Comparison of ENCODE assay signal across 21 mouse cellular contexts in genomic region chr13:107909343-107910067, GRCm38 (mm10).
DNase-seq lines count a peak whose midpoint lies in the region; ATAC-seq and TF ChIP-seq lines count a peak whose summit lies in the region.
"Had no signal": no experiment of that assay in that cellular context is flagged by ENCODE, and none has a peak within 500 bp of the region (broad histone marks: within the 10 kb centered on the region; RNA-seq: fewer than 3 reads in every experiment).

No protein-coding gene starts in this region.

- peaks cover 5% of the 10 kb centered on the region for H3K27me3 ChIP-seq in midbrain, embryonic 10.5 days (ENCODE audit: low read depth, poor library complexity, severe bottlenecking)
- H3K27me3 ChIP-seq in midbrain, postnatal 0 days (ENCODE audit: insufficient read depth, low read length): no peaks in the 10 kb centered on the region
- H3K27me3 ChIP-seq in embryonic facial prominence, embryonic 13.5 days: 0 out of 2 replicates have a peak, but pooled peaks cover 3% of the 10 kb centered on the region
- H3K27me3 ChIP-seq in hindbrain, embryonic 16.5 days (replicated peaks; ENCODE audit: control insufficient read depth, insufficient read depth, low read length): no peaks in the 10 kb centered on the region
- no peaks in the 10 kb centered on the region for H3K27me3 ChIP-seq in neural tube, embryonic 14.5 days (ENCODE audit: control insufficient read depth, insufficient read depth, low read length)
- H3K27me3 ChIP-seq: CH12.LX; embryonic facial prominence, embryonic 15.5 days; lung, embryonic 15.5 days had no signal

- 0 out of 2 replicates have a peak overlapping the region, but pooled peaks have one; percentile 5 for H3K4me3 ChIP-seq in midbrain, embryonic 10.5 days
- no peak overlapping the region for H3K4me3 ChIP-seq in midbrain, postnatal 0 days (ENCODE audit: low read depth, low read length)
- H3K4me3 ChIP-seq in embryonic facial prominence, embryonic 13.5 days: no peak overlapping the region
- no peak overlapping the region for H3K4me3 ChIP-seq in hindbrain, embryonic 16.5 days (ENCODE audit: low read length)
- no peak overlapping the region for H3K4me3 ChIP-seq in neural tube, embryonic 14.5 days (ENCODE audit: low read depth, low read length)
- H3K4me3 ChIP-seq: embryonic facial prominence, embryonic 15.5 days; forebrain, embryonic 10.5 days; heart, embryonic 12.5 days; lung, embryonic 15.5 days; myocyte had no signal

- ATAC-seq in midbrain, postnatal 0 days (ENCODE audit: low FRiP score): no peak
- no peak for ATAC-seq in embryonic facial prominence, embryonic 13.5 days (ENCODE audit: insufficient number of reproducible peaks, insufficient read depth, low FRiP score, low TSS enrichment, low read depth)
- 0 out of 2 replicates have a peak, but pooled peaks have one; percentile 54 for ATAC-seq in hindbrain, embryonic 16.5 days
- peak; percentile 24; the same call in 1 of the 2 replicates for ATAC-seq in neural tube, embryonic 14.5 days (ENCODE audit: low read depth)
- ATAC-seq: inflammation-experienced regulatory T-cells, adult 6 months had no signal

- no peaks in the 10 kb centered on the region for H3K9me3 ChIP-seq in midbrain, embryonic 10.5 days (replicated peaks)
- H3K9me3 ChIP-seq in midbrain, postnatal 0 days (ENCODE audit: low read length): no peaks in the 10 kb centered on the region
- no peaks in the 10 kb centered on the region for H3K9me3 ChIP-seq in embryonic facial prominence, embryonic 13.5 days
- H3K9me3 ChIP-seq in hindbrain, embryonic 16.5 days (ENCODE audit: control insufficient read depth, low read length): no peaks in the 10 kb centered on the region
- no peaks in the 10 kb centered on the region for H3K9me3 ChIP-seq in neural tube, embryonic 14.5 days (ENCODE audit: control insufficient read depth, low read length)
- H3K9me3 ChIP-seq: embryonic facial prominence, embryonic 15.5 days; forebrain, embryonic 10.5 days; lung, embryonic 15.5 days had no signal

- peak overlapping the region; percentile 52; the same call in 1 of the 2 replicates for H3K27ac ChIP-seq in midbrain, embryonic 10.5 days (replicated peaks)
- H3K27ac ChIP-seq in midbrain, postnatal 0 days (ENCODE audit: low read depth, low read length): no peak overlapping the region
- H3K27ac ChIP-seq in embryonic facial prominence, embryonic 13.5 days: no peak overlapping the region
- H3K27ac ChIP-seq in hindbrain, embryonic 16.5 days (ENCODE audit: low read depth, low read length): no peak overlapping the region
- no peak overlapping the region; the same call in 1 of the 2 replicates for H3K27ac ChIP-seq in neural tube, embryonic 14.5 days (ENCODE audit: low read depth, low read length)
- H3K27ac ChIP-seq: embryonic facial prominence, embryonic 15.5 days; forebrain, embryonic 10.5 days; liver, embryonic 14.5 days; lung, embryonic 15.5 days had no signal

- intact Hi-C loops in heart, postnatal 14 days (cut with DNase I): no loop called here

- no peak for DNase-seq in midbrain, embryonic 10.5 days (ENCODE audit: low spot score)
- DNase-seq in midbrain, postnatal 0 days (ENCODE audit: low spot score): no peak
- no peak for DNase-seq in heart, postnatal 14 days
- DNase-seq in spleen, adult 18-20 months: no peak
- DNase-seq in kidney, adult 11 months: no peak
- DNase-seq: cerebellum, adult 8-10 months; kidney, adult 8-10 months; kidney, postnatal 14 days; retina, postnatal 1 day; thymus, adult 2 months had no signal

- H3K4me2 ChIP-seq in midbrain, postnatal 0 days (ENCODE audit: low read depth, low read length, poor library complexity, severe bottlenecking): no peak overlapping the region
- 0 out of 2 replicates have a peak overlapping the region, but pooled peaks have one; percentile 9 for H3K4me2 ChIP-seq in embryonic facial prominence, embryonic 13.5 days
- no peak overlapping the region for H3K4me2 ChIP-seq in hindbrain, embryonic 16.5 days (ENCODE audit: low read length)
- no peak overlapping the region for H3K4me2 ChIP-seq in neural tube, embryonic 14.5 days (ENCODE audit: low read depth, low read length)
- H3K4me2 ChIP-seq: embryonic facial prominence, embryonic 15.5 days; heart, embryonic 12.5 days; lung, embryonic 15.5 days had no signal

- no peak for TF ChIP-seq CTCF in midbrain, postnatal 0 days (IDR thresholded peaks at IDR 0.05)

- peaks cover 22% of the 10 kb centered on the region for H3K4me1 ChIP-seq in midbrain, embryonic 10.5 days
- H3K4me1 ChIP-seq in midbrain, postnatal 0 days (ENCODE audit: insufficient read depth, low read length): no peaks in the 10 kb centered on the region
- H3K4me1 ChIP-seq in embryonic facial prominence, embryonic 13.5 days: peaks cover 19% of the 10 kb centered on the region; the same call in 1 of the 2 replicates
- H3K4me1 ChIP-seq in hindbrain, embryonic 16.5 days (ENCODE audit: control insufficient read depth, insufficient read depth, low read depth, low read length): no peaks in the 10 kb centered on the region
- H3K4me1 ChIP-seq in neural tube, embryonic 14.5 days (ENCODE audit: control insufficient read depth, insufficient read depth, low read length): 0 out of 2 replicates have a peak, but pooled peaks cover 2% of the 10 kb centered on the region
- H3K4me1 ChIP-seq: heart, embryonic 12.5 days; lung, embryonic 15.5 days had no signal

- 33% methylated on average over 15 of the region's 15 CpGs for WGBS in midbrain, embryonic 10.5 days
- WGBS in midbrain, postnatal 0 days: 23% methylated on average over 15 of the region's 15 CpGs
- 56% methylated on average over 15 of the region's 15 CpGs for WGBS in embryonic facial prominence, embryonic 13.5 days
- WGBS in hindbrain, embryonic 16.5 days: 26% methylated on average over 15 of the region's 15 CpGs
- WGBS in neural tube, embryonic 14.5 days: 30% methylated on average over 15 of the region's 15 CpGs

- no peaks in the 10 kb centered on the region for H3K36me3 ChIP-seq in midbrain, embryonic 10.5 days
- H3K36me3 ChIP-seq in midbrain, postnatal 0 days (ENCODE audit: insufficient read depth, low read length): no peaks in the 10 kb centered on the region
- H3K36me3 ChIP-seq in embryonic facial prominence, embryonic 13.5 days: no peaks in the 10 kb centered on the region
- no peaks in the 10 kb centered on the region for H3K36me3 ChIP-seq in hindbrain, embryonic 16.5 days (ENCODE audit: control insufficient read depth, insufficient read depth, low read length)
- H3K36me3 ChIP-seq in neural tube, embryonic 14.5 days (ENCODE audit: control insufficient read depth, insufficient read depth, low read length): no peaks in the 10 kb centered on the region
- H3K36me3 ChIP-seq: embryonic facial prominence, embryonic 15.5 days; forebrain, embryonic 10.5 days; heart, embryonic 12.5 days; lung, embryonic 15.5 days had no signal

- no peak overlapping the region for H3K9ac ChIP-seq in midbrain, postnatal 0 days (replicated peaks; ENCODE audit: low read length, poor library complexity, severe bottlenecking)
- H3K9ac ChIP-seq in embryonic facial prominence, embryonic 13.5 days: no peak overlapping the region
- no peak overlapping the region for H3K9ac ChIP-seq in hindbrain, embryonic 16.5 days (ENCODE audit: low read depth, low read length)
- H3K9ac ChIP-seq in neural tube, embryonic 14.5 days (replicated peaks; ENCODE audit: low read depth, low read length): no peak overlapping the region
- H3K9ac ChIP-seq: embryonic facial prominence, embryonic 15.5 days; heart, embryonic 12.5 days; liver, embryonic 14.5 days; lung, embryonic 15.5 days had no signal

Comparison
In these comparisons a context has a peak if more than half of its experiments do, and no peak if none do; other contexts are left out.
1. ATAC-seq: peak in hindbrain, embryonic 16.5 days (single experiment) and neural tube, embryonic 14.5 days (single experiment); none in midbrain, postnatal 0 days (single experiment) and embryonic facial prominence, embryonic 13.5 days (single experiment).